Mouse (Mus musculus): Measurements from ENCODE around the gene Gm10220.
"Not testable (repeated sequence)": the region's sequence is repeated elsewhere in the genome, so short reads cannot be mapped to it uniquely, and the experiment has no call there.

- TF ChIP-seq CTCF (IDR thresholded peaks at IDR 0.05; ENCODE audit: low read depth); EP300 (optimal IDR thresholded peaks at IDR 0.05): not testable (repeated sequence)
Measured at GRCm38 (mm10) chr5:26105262-26105661, 16.0 kb downstream of the Gm10220 start, which contains the start of gene 5031410I06Rik.
